Mouse (Mus musculus) C2C12 (cell line): ENCODE data around the gene Ppfia4.

Experiments
- CEBPB ChIP-seq: IDR thresholded peaks from one replicate; pipeline ENCODE4 v1.6.1; 2011; ENCODE audit warnings: low read depth, mild to moderate bottlenecking, control low read depth, moderate library complexity
- CTCF ChIP-seq: IDR thresholded peaks from one replicate; pipeline ENCODE4 v1.5.1; 2011; ENCODE audit not compliant: control insufficient read depth, insufficient read depth, insufficient read length
- MAX ChIP-seq: IDR thresholded peaks from one replicate; pipeline ENCODE4 v1.6.1; 2011; ENCODE audit warnings: mild to moderate bottlenecking, control low read depth

GRCm38 (mm10) chr1:134342278-134342664 lies 9.5 kb upstream of the Ppfia4 start:
- TF ChIP-seq CTCF (no peak), MAX (no peak), CEBPB (no peak)
